Mouse (Mus musculus): ENCODE data around the gene Cacng8. TPM values are rescaled to one million over a fixed set of nuclear protein-coding genes. Genes with fewer than 3 reads are reported as not detected.
A peak's percentile ranks its signal among the peaks of the same experiment; 100 is the strongest.

Cacng8 gene
- total and polyA plus RNA-seq, 2 experiments, result not detected

GRCm38 (mm10) chr7:3399937-3400336, 9.5 kb downstream of the Cacng8 start:
- Histone ChIP-seq H3K36me3 (ENCODE audit: control insufficient read depth, insufficient read depth, low read length) (no peaks in the 10 kb centered on the region), H3K4me1 (ENCODE audit: control insufficient read depth, insufficient read depth, low read length) (no peaks in the 10 kb centered on the region), H3K27me3 (ENCODE audit: control insufficient read depth, insufficient read depth, low read length) (no peaks in the 10 kb centered on the region), H3K4me3 (ENCODE audit: insufficient read depth, low read depth, low read length) (no peak overlapping the region), H3K9ac (ENCODE audit: low read depth, low read length) (no peak overlapping the region), H3K27ac (replicated peaks; ENCODE audit: insufficient read depth, low read depth, low read length) (no peak overlapping the region), H3K79me2 (ENCODE audit: control insufficient read depth, insufficient read depth, low read length) (no peaks in the 10 kb centered on the region)
- TF ChIP-seq POLR2A (IDR thresholded peaks at IDR 0.05; ENCODE audit: extremely low read depth, insufficient read depth, low read length) (no peak), CTCF (IDR thresholded peaks at IDR 0.05; ENCODE audit: low read depth, low read length) (no peak)
- DNase-seq (ENCODE audit: extremely low read depth, low read depth, low spot score), result no peak

- H3K27me3 ChIP-seq (ENCODE audit: control insufficient read depth, insufficient read depth, low read length), result peaks cover 11% of the 10 kb centered on the region
- TF ChIP-seq POLR2A (IDR thresholded peaks at IDR 0.05; ENCODE audit: extremely low read depth, insufficient read depth, low read length) (no peak), CTCF (IDR thresholded peaks at IDR 0.05; ENCODE audit: low read depth, low read length) (no peak)
- 50% methylated on average over 11 of the region's 11 CpGs for WGBS
These were observed 19.4 kb downstream of the Cacng8 start for GRCm38 (mm10) chr7:3409729-3410520.

GRCm38 (mm10) chr7:3411160-3411941, 20.9 kb downstream of the Cacng8 start:
- peak; percentile 3 for DNase-seq (ENCODE audit: extremely low read depth, low read depth, low spot score)
- H3K79me2 ChIP-seq (ENCODE audit: control insufficient read depth, insufficient read depth, low read length), result no peaks in the 10 kb centered on the region
- H3K27me3 ChIP-seq (ENCODE audit: control insufficient read depth, insufficient read depth, low read length), result peaks cover 22% of the 10 kb centered on the region
- H3K27ac ChIP-seq (replicated peaks; ENCODE audit: insufficient read depth, low read depth, low read length), result no peak overlapping the region
- WGBS, result 3% methylated on average over 33 of the region's 33 CpGs
- TF ChIP-seq POLR2A (IDR thresholded peaks at IDR 0.05; ENCODE audit: extremely low read depth, insufficient read depth, low read length), result no peak
- TF ChIP-seq CTCF (IDR thresholded peaks at IDR 0.05; ENCODE audit: low read depth, low read length), result no peak
- H3K4me1 ChIP-seq (ENCODE audit: control insufficient read depth, insufficient read depth, low read length), result peaks cover 3% of the 10 kb centered on the region; the same call in 1 of the 2 replicates
- no peaks in the 10 kb centered on the region for H3K36me3 ChIP-seq (ENCODE audit: control insufficient read depth, insufficient read depth, low read length)
- no peak overlapping the region for H3K9ac ChIP-seq (ENCODE audit: low read depth, low read length)
- no peak overlapping the region for H3K4me3 ChIP-seq (ENCODE audit: insufficient read depth, low read depth, low read length)

More at GRCm38 (mm10) chr7:3409729-3410520, 19.4 kb downstream of the Cacng8 start:
- Histone ChIP-seq H3K9ac (ENCODE audit: low read depth, low read length) (no peak overlapping the region), H3K36me3 (ENCODE audit: control insufficient read depth, insufficient read depth, low read length) (no peaks in the 10 kb centered on the region), H3K4me1 (ENCODE audit: control insufficient read depth, insufficient read depth, low read length) (peaks cover 3% of the 10 kb centered on the region; the same call in 1 of the 2 replicates), H3K27ac (replicated peaks; ENCODE audit: insufficient read depth, low read depth, low read length) (no peak overlapping the region), H3K79me2 (ENCODE audit: control insufficient read depth, insufficient read depth, low read length) (no peaks in the 10 kb centered on the region), H3K4me3 (ENCODE audit: insufficient read depth, low read depth, low read length) (no peak overlapping the region)
- no peak for DNase-seq (ENCODE audit: extremely low read depth, low read depth, low spot score)

GRCm38 (mm10) chr7:3412036-3412435, 21.6 kb downstream of the Cacng8 start:
- 5% methylated on average over 20 of the region's 20 CpGs for WGBS
- no peak for TF ChIP-seq POLR2A (IDR thresholded peaks at IDR 0.05; ENCODE audit: extremely low read depth, insufficient read depth, low read length)
- no peak for TF ChIP-seq CTCF (IDR thresholded peaks at IDR 0.05; ENCODE audit: low read depth, low read length)
- Histone ChIP-seq H3K79me2 (ENCODE audit: control insufficient read depth, insufficient read depth, low read length) (no peaks in the 10 kb centered on the region), H3K27ac (replicated peaks; ENCODE audit: insufficient read depth, low read depth, low read length) (no peak overlapping the region), H3K4me3 (ENCODE audit: insufficient read depth, low read depth, low read length) (no peak overlapping the region), H3K9ac (ENCODE audit: low read depth, low read length) (no peak overlapping the region), H3K4me1 (ENCODE audit: control insufficient read depth, insufficient read depth, low read length) (peaks cover 3% of the 10 kb centered on the region; the same call in 1 of the 2 replicates), H3K36me3 (ENCODE audit: control insufficient read depth, insufficient read depth, low read length) (no peaks in the 10 kb centered on the region), H3K27me3 (ENCODE audit: control insufficient read depth, insufficient read depth, low read length) (peaks cover 22% of the 10 kb centered on the region)
- no peak for DNase-seq (ENCODE audit: extremely low read depth, low read depth, low spot score)

- Histone ChIP-seq H3K9ac (ENCODE audit: low read depth, low read length) (no peak overlapping the region), H3K4me3 (ENCODE audit: insufficient read depth, low read depth, low read length) (peak overlapping the region; percentile 51; the same call in 1 of the 2 replicates), H3K4me1 (ENCODE audit: control insufficient read depth, insufficient read depth, low read length) (peaks cover 3% of the 10 kb centered on the region; the same call in 1 of the 2 replicates), H3K36me3 (ENCODE audit: control insufficient read depth, insufficient read depth, low read length) (no peaks in the 10 kb centered on the region), H3K27ac (replicated peaks; ENCODE audit: insufficient read depth, low read depth, low read length) (no peak overlapping the region), H3K79me2 (ENCODE audit: control insufficient read depth, insufficient read depth, low read length) (no peaks in the 10 kb centered on the region), H3K27me3 (ENCODE audit: control insufficient read depth, insufficient read depth, low read length) (peaks cover 26% of the 10 kb centered on the region)
- 2% methylated on average over 46 of the region's 47 CpGs for WGBS
- no peak for DNase-seq (ENCODE audit: extremely low read depth, low read depth, low spot score)
- TF ChIP-seq CTCF (IDR thresholded peaks at IDR 0.05; ENCODE audit: low read depth, low read length), result no peak
- TF ChIP-seq POLR2A (IDR thresholded peaks at IDR 0.05; ENCODE audit: extremely low read depth, insufficient read depth, low read length), result no peak
These were observed 24.4 kb downstream of the Cacng8 start for GRCm38 (mm10) chr7:3414888-3415287.

All from liver, adult 2 months (tissue).